Mouse (Mus musculus) adipocyte (in vitro differentiated cells): ENCODE results near the gene Cadps.

ENCODE experiments used
- DNase-seq: peaks from one replicate; pipeline ENCODE4 v3.0.0-alpha.2; 2016; ENCODE audit warnings: low spot score

Gene Cadps

DNA sequence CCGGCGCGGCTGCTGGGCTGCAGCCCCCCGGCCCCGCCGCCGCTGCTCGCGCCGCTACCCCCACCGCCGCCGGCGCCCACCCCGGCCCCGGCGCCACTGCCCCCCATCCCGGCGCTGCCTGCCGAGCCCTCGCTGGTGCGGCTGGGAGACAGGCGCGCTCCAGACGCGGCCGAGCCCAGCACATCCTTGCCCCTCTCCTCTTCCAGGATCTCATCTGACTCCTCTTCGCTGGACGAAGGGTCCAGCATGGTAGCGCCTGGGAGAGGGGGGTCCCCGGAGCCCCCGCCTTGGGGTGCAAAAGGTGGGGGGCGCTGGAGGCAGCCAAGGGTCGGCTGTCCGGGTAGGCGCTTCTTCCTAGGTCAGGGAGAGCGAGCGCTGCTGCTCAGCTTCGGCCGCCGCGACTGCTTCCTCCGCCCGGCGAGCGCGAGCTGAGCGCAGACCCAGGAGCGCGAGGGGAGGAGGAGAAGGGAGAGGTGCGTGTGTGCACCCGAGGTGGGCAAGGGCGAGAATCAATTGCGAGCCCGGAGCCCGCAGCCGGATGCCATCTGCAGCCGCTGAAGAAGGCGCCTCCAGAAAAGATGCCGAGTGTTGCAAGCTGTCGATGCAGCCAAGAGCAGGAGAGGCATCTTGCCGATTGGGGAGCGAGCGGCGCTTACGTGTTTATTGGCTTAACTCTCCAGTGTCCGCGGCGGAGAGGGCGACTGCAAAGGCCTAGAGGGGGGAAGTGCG, at the start of gene Cadps:
Gene Cadps, minus strand, starts transcription at position 589 of the 729 bp plus-strand sequence.
- DNase-seq, result no peak

DNA sequence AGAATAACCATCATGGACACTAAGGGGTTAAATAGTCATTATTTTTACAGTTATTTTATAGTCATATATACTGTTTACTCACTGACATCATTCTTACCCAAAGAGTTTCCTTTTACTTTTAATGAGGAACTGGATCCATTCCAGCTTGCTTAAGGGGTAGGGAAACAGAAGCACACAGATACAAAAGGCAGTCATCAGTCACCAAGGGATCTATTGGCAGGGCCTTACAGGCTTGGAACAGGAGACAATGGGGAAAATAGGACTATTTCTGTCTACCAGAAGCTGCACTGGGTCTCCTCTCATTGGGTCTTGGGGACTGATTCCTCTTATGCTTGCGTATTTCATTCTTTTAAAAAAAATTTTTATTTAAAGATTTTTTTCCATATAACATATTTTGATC, 46.7 kb upstream of the Cadps start:
- no peak for DNase-seq

DNA sequence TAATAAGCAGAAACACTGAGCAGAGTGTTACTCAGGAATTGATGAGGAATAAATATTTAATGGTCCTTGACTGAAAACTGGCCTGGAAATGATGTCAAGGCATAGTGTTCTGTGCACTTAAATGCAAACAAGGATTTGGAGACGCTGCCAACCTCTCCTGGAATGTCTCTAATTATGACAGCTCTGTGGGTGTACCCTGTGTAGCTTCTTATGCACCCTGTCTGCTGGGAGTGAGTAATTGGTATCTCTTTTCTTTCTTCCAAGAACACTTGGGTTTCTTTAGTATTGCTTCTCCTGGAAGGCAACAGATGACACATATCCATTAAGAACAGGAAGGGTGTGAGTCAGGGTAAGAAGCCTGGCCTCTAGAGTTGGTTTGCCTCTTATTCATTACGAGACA, 42.4 kb upstream of the Cadps start:
- no peak for DNase-seq

DNA sequence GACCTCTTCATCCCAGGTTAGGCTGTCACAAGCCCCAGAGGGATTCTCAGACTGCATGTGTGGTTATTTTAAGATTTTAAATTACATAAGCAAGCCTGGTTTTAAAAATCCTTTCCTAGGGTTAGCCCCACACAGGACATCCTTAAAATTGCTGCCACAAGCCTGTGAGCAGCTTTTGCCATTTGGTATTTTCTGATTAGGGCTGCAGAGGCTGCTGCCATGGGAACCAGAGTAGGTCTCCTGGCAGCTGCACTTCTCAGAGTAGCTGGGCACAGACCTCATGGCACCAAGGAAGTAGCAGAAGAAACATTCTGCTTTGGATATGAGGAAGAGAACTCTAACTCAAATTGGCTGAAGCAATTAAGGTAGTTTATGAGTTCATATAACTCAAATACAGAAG, 21.0 kb upstream of the Cadps start:
- DNase-seq, result no peak

DNA sequence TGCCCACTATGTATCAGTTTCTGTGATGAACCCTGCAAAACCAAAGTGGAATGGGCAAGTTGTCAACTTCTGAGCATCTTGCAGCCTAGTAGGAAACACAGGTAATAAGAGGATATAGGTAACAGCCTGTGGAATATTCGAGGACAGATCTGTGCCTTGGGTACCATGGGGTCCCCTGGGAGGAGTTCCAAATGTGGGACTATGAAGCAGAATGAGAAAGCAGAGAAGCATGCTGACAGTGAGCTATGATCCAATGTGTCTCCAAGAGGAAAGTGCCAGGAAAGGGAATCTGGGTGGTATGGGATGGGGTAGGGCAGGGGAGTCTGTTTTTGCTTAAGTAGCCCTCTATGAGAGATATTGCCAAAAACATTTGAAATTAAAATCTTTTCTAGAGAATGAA, 16.6 kb upstream of the Cadps start:
- DNase-seq, result no peak

DNA sequence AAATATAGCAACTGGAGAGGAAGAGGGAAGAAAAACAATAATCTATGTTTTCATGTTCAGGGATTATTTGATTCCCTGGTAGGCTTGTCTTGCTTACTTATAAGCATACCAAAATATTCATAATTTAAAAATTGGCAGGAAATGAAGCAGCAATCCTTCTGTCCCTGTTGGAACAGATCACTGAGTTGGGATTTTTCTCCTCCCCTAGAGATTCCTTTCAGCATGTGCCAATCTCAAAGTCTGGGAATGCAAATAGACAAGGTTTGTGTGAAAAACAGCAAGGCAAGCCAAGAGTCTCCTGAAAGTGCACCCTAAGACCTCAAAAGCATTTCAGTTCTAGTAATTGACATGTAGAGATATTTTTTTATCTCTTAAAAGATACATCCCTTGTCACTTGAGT, 16.1 kb upstream of the Cadps start:
- no peak for DNase-seq

DNA sequence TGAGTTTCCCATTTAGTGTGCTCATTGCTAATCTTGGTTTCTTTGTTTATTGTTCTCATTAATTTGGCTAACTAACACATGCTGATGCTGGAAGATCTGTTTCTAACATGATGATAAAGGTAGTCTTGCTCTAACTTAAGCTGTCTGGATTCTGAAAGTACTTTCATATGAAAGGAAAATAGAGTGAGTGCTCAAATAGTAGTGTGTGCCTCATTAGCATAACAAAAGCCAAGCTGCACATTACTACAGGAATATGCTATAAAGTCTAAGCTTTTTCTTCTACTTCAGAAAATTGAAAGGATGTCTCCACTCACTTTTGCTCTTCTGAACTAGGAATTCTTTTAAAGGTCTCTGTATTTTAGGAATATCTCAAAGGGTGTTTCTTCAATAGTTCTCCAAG, 15.4 kb upstream of the Cadps start:
- no peak for DNase-seq

DNA sequence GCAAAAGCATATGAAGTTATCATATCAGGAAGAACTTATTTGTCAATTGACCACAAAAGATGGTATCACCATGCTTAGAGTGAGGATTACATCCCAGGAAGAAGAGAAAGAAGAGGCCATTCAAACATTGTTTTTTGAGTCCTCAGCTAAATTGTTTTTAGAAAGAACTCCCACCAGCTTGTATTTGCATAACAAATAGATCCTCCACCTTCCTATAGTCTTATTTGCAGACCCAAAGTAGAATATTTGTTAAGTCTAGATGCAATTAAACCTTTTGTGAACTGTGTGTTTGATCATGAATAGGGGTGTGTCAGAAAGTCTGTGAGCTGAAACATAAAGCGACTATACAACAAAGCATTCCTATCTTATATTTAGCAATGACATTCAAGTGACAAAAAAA, 15.0 kb upstream of the Cadps start:
- no peak for DNase-seq

DNA sequence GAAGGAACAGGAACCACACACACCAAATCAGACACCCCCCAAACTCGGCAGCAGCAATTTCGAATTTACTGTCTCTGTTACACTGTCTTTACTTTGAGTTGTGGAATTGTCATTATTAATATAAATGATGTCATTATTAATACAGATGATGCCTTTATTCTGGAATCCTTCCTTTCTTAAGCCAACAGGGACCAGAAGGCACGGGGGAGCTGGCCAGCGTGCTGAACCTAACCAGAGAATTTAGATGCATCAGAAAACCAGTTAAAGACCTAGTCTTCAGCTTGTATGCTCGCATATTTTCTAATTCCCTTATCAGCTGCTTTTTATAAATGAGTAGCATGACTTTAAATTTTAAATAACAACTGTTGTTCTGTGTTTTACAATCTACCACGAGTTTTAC, 902 bp upstream of the Cadps start:
- DNase-seq, result peak; percentile 2

DNA sequence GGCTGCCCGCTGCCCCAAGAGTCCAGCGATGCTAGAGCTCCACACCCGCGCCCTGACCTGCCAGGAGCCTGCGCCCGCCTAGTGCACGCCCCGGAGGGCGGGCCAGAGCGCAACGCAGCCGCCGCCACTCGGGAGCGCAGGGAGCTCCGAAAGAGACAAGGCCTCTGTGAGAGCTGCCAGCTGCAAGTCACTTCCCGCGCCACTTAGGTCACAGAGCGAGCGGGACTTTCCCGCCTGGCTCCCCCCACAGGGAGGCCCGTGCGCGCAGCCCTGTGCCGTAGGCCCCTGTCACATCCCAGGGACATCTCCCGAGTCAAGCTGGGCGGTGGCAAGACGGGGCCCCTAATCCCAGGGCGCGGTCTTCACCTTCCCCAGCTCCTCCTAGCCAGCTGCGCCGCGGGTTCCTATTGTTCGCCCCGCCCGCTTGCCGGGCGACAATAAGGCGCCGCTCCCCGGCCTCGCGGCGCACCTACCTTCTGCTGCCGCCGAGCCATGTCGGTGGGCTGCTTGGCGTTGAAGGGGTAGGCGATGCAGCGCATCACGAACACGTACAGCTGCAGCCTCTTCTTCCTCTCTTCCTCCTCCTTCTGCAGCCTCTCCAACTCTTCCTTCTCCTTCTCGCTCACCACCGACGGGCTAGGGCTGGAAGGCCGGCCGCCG, 918 bp downstream of the Cadps start:
- DNase-seq, result no peak

DNA sequence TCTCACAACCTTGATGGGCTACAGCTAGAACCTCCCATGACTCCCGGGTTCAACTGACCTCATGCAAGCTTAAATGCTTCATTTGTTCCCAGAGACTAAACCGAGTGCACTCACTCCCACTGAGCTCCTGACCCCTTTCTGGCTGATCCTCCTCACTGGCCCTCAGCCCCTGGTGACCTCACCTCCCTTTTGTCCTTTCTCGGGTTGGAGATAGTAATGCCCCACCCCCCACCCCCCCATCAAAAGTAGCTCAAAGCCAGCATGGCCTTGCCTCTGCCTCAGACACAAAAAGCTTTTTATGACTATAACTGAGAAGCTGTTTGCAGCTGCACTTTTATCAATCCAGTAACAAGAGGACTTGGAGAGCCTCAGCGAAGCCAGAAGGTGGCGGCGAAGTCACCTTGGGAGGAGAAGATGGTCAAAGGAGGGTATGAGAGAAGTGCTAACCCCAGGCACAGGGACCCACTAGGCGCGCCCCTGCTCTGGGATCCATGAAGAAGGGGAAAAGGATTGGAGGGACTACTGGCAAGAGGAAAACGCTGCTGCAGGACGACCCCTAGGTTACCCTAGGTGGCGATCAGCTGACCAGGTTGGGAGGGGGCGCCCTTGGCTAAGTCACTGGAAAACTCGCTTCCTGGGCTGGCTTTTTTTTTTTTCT, 1.6 kb downstream of the Cadps start:
- DNase-seq, result no peak

DNA sequence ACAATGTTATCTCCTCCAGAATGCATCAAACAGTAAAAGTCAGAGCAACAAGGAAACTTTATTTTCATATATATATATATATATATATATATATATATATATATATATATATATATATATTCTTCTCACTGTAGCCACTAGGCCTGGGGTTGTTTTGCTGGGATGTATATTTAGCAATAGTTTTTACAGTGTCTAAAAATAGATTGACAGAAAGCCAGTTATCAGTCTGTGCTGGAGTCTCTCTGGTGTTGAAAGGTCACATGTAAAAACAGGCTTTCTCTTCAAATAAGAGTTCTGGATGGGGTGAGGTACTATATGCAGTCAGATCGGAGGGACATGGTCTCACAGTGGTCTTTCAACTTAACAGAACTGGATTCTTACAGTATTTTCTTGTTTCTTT, 2.7 kb downstream of the Cadps start:
- no peak for DNase-seq

DNA sequence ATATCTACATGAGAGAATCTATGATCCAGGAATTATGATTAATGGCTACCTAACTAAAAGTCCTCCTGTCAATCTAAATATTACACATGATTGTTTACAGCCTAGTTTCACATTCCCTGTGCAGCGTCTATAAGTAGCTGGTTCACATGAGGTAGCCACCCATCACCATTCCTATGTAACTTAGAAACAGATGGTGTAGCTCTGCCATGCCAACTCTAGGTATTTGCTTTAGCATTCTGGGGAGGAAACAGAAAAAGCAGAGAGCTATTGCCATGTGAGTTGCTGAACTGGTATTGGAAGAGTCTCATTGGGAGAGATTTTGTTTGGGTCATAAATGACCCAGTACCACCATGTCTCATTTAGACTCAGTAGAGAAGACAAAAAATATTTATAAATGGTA, 4.4 kb downstream of the Cadps start:
- DNase-seq, result no peak

DNA sequence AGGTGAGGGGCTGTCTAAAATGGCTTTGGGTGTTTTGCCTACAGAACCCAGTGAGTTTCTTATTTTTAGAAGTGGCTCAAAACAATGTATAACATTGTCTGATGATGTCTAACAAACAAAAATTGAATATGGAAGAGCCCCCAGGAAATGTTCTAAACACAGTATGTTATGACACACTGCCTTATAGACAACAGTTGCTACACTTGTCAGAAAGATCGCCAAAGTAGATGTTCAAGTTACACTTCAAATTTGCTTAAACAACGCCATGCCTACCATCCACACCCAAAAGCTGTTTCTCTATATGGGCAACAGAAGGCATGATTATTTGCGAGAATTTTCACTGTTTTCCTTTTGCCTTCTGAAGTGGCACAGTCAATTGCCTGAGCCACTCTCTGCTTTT, 10.8 kb downstream of the Cadps start:
- DNase-seq, result no peak

DNA sequence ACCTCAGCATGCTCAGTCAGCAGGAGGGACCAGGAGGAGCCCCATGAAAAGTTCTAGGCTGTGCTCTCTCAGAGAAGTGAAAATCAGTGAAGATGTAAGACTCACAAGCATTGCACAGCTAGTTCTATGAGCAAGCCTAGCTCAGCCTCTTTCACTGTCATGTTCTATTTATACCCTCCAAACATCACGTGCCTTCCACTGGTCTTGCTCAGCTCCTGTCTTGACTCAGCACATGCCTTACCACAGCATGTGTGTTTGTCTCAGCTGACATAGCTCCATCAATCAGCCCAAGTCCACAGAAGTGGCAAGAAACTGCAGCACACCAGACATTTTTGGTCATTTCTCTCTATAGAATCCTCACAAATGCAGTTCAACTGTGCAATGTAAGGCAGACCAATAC, 19.9 kb downstream of the Cadps start:
- DNase-seq, result no peak

DNA sequence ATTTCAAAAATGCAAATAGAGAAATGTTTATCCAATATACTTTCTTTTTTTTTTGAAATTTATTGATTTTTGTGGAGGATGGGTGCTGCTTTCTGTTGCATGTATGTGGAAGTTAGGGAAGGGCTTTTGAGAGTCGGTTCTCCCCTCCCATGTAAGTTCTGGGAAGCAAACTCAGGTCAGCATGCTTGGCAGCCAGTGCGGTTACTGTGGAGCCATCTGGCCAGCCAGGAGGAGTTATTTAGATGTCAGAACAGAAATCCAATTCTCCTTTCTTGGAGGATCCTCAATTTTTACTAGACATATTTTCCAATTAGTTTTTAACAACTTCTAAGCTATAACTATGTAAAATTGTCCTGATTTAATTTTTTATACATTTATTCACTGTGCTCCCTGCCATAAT, 21.8 kb downstream of the Cadps start:
- no peak for DNase-seq

DNA sequence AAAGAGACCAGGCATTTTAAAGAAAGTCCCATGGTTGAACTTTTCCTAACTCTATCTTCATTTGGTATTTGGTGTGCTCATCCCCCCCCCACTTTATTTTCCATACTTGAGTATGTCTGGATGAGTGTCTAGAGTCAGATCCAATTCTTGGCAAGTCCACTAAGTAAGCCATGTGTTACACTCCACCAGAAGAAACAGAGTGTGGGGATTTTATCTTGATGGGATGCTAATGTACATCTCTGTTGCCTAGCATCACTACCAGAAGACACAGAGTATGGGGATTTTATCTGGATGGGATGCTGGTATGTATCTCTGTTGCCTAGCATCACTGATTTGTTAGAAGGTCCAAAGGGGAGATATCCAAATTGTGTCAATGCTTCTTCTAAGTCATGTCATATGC, 24.0 kb downstream of the Cadps start:
- DNase-seq, result no peak

DNA sequence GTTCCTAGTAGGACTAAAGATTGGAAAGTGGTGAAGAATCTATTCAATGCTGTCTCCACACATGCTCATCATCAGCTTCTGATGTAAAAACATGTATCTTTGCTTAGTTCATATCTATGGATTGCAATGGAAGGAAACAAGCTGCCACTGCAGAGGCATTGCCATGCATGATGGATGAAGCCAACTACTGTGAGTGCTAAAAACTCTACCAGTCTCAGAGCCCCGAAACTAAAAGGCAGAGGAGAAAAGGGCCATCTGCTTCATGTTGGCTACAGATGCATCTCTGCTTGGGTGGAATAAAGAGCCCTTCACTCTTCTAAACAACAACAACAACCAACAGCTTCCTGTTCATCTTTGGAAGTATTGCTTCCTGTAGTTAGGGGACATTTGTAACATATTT, 38.6 kb downstream of the Cadps start:
- no peak for DNase-seq

DNA sequence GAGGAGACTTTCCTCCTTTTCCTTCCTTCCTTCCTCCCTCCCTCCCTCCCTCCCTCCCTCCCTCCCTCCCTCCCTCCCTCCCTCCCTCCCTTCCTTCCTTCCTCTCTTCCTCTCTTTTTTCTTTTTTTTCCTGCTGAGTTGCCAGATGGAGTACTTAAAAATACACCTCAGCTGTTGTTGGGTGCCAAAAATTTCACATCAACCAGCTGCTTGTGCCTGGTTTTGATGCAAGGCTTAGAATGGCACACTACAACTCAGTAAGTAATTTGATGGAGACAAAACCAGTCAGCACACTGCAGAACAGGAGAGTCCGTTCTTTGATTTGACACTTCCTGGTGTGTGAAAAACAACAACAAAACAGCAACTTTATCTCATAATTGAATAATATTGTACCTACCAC, 42.9 kb downstream of the Cadps start:
- DNase-seq, result no peak

DNA sequence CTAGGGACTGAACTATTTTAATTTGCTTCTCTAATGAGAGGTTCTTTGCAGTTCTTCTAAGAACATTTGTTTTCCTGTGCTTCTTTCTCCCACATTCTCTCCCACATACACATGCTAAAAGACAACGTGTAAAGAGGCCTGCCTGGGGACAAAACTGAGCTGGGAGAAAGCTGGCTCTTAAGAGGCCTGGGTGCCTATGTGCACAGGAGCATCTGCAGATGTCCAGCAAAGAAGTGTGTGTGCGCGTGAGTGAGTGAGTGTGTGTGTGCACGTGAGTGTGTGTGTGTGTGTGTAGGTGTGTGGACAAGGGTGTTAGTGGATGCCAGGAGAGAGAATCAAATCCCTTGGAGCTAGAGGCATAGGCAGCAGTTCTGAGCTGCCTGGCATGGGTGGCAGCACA, 44.9 kb downstream of the Cadps start:
- DNase-seq, result no peak

DNA sequence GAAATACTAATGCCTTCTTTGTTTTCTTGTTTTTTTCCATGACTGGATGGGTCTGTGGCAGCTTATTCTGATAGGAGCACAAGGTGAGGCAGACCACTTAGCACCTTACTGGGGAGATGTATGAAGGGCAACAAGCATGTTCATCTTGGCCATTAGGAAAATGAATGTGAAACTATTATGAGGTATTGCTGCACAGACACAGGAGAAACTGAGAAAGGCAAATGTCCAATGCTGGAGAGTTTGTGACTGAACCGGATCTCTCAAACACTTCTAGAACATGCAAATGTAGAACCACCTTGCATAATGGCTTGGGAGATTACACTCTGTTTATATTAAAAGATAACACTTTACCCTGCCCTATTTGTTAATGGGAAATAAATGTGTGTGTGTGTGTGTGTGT, 54.0 kb downstream of the Cadps start:
- no peak for DNase-seq

DNA sequence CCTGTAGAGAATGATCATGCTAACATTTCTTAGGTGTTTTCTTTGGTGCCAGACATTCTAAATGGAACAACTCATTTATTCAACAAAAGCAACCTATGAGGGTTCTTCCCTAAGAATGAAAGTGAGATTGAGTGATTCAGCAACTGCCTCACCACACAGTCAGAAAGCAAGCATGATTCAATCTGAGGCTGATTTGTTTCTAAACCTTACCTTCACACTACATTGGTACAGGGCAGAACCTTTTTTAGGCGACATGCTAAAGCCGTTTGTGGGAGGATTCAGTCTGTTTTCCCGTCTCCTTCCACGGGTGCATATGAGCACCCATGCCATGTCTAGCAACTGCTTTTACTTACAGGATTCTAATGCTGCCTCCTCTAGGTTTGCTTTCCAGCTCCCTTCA, 69.6 kb downstream of the Cadps start:
- no peak for DNase-seq

DNA sequence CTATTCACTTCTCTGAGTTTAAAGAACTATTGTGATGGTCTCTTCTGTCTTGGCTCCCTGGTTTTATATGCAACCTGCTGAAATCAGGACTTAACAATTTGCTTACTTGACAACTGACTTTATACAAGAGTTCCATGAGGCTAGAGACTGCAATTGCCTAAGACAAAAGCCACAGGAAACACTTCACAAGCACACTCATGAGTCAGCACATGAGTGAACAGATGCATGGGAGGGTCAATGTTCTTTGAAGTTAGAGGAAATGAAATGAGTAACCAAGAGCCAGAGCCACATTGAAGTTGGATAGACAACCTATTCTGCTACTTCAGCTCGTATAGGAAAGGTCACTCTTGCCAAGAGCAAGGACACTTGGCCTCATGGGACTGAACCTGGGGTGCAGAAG, 71.1 kb downstream of the Cadps start:
- no peak for DNase-seq

DNA sequence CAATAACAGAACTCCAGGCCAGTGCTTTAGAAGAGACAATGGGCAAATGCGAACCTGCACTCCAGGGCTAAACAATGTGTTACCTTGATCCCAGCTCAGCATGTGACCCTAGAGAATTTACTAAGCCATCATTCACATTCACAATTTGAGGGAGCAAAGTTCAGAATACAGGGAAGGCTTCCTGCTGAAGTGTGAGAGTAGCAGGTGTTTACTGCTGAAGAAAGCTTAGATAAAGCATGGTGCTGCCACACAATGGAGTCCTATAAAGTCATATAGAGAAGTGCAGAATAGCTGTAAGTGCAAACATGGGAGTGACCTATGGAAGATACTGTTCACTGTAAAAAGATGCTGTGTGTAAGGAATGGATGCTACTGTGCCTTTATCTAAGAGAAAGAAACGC, 91.9 kb downstream of the Cadps start:
- DNase-seq, result no peak
